Mouse (Mus musculus) monocyte, adult 2 months (primary cell): Measurements from ENCODE around the gene Astl.
"Not testable (repeated sequence)": the region's sequence is repeated elsewhere in the genome, so short reads cannot be mapped to it uniquely, and the experiment has no call there.

Source experiments
- DNase-seq, 2 experiments: peaks; one replicate each; pipeline ENCODE4 v3.0.0; 2022; ENCODE audit warnings: low spot score in 2 of 2, low read depth in 1 of 2

The Astl gene

GRCm38 (mm10) chr2:127338416-127338815 is at the start of gene Astl:
Gene Astl, plus strand, starts transcription at chr2:127338639.
- no peak for DNase-seq

DNA sequence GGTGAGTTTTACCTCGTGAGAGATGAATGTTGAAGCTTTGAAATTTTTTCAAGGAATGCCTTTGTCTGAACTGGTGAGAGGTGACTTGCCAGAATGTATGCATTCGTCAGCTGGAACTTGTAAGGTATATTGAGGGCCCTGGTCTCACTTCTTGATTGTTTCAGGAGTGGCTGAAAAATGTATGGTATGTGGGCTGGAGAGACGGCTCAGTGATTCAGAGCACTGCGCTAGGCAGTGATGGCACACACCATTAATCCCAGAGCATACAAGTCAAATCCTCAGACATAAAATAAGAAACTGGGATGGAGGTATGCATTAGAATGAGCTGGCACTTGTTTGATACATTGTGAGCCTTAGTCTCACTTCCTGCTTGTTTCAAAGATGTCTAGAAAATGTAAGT is 46.2 kb upstream of the Astl start:
- no peak for DNase-seq

DNA sequence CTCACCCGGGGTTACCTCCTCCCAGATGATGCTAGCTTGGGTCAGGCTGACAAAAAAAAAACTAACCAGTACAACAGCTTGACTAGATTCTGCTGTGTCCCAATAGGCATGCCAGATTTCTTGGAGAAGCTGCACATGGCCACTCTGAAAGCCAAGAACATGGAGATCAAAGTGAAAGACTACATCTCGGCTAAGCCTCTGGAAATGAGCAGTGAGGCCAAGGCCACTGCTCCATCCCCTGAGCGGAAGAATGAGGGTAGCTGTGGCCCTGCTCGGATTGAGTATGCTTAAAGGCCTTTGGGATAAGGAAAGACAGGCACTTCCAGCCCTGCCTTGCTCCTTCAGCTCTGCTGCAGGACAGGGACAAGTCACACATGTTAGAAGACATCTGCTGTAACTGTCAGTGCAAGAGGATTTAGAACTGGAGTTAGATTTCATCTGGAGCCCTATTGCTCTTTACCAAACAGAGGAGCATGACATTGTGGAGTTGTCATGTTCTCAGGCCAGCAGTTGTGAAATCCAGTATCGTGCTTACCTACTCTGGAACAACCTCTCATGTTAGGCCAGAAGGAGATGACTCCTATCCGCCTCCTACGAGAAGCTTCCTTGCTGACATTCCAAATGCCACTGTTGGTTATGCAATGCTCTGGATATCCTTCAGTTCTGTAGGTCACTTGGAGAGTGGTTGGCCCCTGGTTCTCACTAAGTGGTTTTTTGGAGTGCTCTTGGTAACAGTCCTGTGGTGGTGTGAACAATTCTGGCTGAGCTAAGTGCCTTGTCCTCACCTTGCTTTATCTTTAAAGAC is 41.2 kb upstream of the Astl start:
- DNase-seq, result no peak

DNA sequence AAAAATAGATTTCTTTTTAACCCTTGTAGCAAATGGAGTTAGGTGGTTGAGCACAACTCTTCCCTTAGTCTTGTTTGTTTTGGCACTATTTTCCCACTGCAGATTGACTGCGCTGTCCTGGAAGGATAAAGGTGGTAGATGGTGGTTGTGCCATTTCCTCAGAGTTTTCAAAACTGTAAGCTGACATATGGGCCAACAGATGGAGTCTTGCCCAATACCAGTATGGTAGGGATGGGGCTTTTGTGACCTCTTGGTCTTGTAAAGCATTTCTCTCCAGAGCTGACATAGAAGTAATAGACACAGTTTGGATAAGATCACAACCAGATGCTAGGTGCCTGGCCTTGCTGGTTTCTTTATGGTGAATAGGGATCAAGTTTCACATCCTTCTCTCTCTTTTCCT is 40.4 kb upstream of the Astl start:
- DNase-seq, result no peak

DNA sequence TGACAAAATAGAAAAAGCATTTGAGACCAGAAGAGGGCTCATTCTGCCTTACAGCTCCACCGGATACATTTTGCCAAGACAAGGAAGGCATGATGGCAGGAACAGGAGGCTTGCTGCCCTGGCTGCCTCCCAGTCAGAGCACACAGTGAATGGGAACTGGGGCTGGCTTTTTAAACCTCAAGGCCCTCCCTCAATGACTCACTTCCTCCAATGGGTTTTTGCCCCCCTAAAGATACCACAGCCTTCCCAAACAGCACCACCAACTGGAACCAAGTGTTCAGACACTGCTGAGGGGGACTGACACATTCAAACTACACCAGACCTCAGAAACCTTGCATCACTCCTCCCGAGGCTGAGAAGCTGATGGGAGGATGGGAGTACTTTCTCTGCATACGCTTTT is 37.7 kb upstream of the Astl start:
- no peak for DNase-seq

- no peak for DNase-seq
Measured at GRCm38 (mm10) chr2:127301883-127302282, 36.6 kb upstream of the Astl start.

- not testable (repeated sequence) for DNase-seq
Measured at GRCm38 (mm10) chr2:127304192-127304591, 34.2 kb upstream of the Astl start.

DNA sequence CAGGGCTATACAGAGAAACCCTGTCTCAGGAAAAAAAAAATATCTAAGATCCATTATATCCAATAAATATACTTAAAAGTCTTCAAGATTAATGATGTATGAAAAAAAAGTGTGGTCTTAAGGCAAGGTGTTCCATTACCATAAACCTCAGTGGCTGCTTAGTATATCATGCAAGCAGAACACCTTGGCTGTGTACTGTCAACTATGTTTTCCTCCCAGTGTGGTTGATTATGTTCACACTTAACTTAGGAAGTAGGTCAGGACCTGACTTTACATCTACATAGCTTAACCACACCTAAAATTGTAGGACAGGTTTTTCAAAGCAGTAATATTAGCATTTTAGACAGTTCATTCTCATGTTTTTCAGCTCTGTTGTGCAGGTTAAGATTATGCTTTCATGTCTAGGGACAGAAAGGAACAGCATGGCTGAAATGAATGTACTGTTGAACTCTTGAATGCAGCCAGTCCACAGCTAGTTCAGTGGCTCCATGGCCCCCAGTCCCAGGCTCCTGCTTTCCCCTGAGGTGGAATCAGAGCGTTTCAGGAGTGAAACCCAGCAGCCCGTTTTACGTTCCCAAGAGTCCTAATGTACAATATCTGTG is 33.7 kb upstream of the Astl start:
- DNase-seq, result no peak

DNA sequence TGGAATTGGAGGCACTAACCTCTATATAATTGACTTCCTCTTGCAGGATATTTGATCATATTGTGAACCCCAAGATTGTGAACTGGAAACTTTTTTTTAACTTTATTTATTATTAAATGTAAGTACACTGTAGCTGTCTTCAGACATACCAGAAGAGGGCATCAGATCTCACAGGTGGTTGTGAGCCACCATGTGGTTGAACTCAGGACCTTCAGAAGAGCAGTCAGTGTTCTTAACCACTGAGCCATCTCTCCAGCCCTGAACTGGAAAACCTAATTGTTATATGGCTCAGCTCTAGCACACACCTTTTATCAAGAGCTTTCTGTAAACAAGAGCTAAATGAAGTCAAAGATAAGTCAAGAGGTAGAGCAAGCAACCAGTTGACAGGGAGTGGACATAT is 32.3 kb upstream of the Astl start:
- no peak for DNase-seq

- no peak for DNase-seq
Measured at GRCm38 (mm10) chr2:127307179-127307578, 31.3 kb upstream of the Astl start.

DNA sequence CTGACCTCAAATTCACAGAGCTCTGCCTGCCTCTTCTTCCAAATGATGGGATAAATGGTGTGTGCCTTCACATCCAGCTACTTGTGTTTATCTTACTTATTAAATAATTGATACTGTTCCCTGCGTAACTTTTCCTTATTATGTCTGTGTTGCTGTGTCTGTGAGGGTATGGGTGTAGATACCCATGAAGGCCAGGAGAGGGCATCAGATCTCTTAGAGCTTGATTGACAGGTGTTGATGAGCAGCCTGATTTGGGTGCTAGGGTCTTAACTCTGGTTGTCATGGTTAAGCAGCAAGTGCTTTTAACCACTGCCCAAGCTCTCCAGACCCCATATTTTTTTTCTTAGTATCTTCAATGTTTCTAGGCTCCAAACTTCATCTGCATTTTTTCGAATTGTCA is 29.8 kb upstream of the Astl start:
- no peak for DNase-seq

DNA sequence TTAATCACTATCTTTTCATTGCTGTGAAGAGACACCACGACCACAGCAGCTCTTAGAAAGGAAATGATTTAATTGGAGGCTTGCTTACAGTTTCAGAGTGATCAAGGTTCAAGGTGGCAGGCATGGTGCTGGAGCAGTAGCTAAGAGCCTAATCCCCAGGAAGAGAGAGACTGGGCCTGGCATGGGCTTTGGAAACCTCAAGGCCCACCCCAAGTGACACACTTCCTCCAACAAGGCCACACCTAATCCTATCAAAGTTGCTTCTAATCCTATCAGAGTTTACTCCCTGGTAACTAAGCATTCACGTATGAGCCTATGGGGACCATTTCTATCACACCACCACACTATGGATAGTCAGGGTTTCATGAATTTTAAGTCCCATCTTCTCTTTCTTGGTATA is 28.2 kb upstream of the Astl start:
- no peak for DNase-seq

DNA sequence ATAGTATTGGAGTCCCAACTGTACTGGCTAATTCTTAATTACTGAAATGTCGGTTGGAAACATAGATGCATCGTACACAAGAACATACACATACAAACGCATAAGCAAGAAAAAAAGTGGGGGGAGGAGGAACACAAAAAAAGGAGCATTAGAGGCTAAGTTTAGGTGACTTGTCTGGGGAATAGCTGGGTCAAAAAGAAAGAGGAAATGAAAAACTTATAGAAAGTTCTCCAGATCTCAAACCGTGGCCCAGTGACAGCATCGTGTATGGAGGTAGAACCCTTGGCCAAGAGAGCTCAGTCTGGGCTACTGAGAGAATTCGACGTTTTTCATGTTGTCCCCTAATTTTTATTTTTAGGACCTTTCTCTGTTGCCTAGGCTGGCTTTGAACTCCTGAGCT is 27.8 kb upstream of the Astl start:
- DNase-seq, result no peak

DNA sequence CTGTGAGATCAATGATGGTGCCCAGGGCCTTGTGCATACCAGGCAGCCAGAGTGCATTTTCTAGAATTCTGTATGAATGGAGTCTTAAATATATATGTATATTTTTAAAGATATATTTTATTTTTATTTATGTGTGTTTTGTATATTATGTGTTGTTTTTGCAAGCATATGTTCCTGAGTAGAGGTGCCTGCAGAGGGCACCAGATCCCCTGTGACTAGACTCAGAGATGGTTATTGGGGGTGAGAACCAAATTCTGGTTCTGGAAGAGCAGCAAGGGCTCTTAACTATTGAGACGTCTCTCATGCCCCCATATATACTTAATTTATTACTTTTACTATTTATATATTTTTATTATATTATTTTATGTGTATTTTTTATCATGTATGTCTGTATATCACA is 27.2 kb upstream of the Astl start:
- DNase-seq, result no peak

DNA sequence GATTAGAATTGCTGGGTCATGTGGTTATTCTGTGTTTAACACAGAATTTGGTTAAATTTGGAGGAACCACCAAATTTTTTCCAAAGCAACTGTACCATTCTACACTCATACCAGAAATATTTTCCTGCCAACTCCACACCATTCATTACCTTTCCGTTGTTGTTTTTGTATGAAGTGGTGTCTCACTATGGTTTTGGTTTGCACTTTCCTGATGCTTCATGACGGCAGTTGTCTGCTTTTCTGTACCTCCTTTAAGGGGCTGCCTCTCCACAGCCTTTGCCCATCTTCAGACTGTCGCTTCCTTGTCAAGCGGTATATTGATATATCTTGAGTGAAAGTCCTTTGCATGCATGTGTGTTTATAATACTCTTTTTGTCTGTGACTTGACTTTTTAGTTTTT is 25.6 kb upstream of the Astl start:
- DNase-seq, result no peak

DNA sequence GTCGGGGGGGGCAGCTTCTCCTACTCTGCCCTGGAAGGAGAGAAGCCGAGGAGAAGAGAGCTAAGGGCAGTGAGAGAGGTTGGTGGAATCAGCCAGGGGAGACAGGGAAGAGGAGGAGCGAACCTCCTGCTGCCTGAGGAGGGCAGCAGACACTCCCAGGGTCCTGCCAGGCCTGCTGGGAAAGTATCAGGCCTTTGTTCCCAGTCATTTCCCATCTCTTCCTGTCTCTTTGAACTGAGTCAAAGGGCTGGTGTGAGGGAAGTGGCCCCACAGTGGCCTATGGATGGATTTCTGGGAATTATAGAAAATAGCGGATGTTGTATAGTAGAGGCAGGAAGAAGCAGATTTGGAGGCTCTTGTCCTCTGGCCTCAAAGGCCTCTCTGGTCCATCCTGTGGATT is 24.6 kb upstream of the Astl start:
- no peak for DNase-seq

DNA sequence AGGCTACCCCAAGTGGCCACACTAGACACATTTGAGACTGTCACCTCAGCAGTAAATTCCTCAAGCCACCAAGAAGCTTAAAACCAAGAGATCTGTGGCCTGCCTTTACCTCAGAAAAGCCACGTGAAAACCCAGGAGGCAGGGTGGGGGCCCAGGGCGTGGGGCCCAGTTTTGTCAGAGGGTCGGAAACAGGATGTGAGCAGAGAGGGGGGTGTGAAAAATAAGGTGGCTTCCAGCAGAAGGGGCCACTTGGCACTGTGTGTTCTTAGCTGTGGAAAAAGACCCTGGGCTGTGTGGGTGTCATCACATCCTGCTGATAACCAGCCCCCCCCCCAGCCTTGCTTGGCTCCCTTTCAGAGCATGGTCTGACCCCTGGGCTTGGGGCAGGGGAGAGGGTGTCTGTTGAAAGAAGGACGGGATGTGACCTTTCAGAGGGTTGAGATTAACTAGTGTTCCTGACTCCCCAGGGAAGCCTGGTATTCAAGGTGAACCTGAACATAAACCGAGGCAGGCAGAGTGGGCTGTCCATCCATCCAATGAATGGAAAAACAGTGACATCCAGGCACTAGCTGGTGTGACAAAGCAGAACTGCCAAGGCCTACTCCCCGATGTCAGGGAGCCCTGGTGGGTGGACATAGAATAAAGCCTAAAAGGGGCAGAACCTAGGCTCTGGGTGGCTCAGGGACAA is 23.8 kb upstream of the Astl start:
- peak in 1 of 2 experiments; percentile 27 for DNase-seq

DNA sequence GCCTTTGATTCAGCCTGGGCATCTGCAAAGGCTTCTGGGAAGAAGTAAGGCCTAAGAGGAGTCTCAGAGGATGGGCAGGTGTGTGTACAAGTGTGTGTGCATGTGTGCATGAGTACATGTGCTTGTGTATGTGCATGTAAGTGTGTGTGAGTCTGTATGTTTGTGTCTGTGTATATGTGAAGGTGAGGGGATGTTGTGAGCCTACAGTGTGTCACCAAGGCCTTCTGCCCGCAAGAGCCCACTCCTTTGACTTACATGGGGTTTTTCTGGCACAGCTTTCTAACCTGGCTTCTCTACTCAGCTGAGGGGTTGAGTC is 23.3 kb upstream of the Astl start:
- DNase-seq, result no peak

GRCm38 (mm10) chr2:127316431-127316830 is 22.0 kb upstream of the Astl start:
- DNase-seq, result no peak

DNA sequence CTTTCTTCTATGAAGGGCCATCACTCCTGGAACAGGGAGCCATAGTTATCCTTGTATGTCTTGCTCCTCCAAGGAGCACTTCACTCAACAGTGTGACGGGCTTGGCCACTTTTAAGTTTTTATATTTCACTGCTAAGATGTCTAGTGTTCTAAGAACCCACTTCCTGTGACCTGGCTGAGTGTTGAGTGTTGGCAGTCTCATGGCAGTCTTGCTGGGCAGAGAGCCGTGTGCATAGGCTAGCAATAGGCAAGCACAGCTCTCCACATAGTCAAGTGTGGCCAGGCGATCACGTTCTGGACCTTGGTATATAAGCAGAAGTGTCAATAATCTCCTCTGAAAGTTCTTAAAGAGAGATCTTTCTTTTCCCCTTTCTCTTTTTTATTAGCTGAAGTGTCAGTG is 20.3 kb upstream of the Astl start:
- no peak for DNase-seq

GRCm38 (mm10) chr2:127319071-127319470 is 19.4 kb upstream of the Astl start:
- DNase-seq, result no peak

GRCm38 (mm10) chr2:127322671-127323285 is 15.7 kb upstream of the Astl start:
- peak in 1 of 2 experiments; percentile 47 for DNase-seq
